Mouse (Mus musculus) limb, embryonic 14.5 days (tissue): ENCODE data around the gene Midn. TPM values are rescaled to one million over a fixed set of nuclear protein-coding genes. Genes with fewer than 3 reads are reported as not detected.

Experiments
- ATAC-seq: fragments of 200-750 bp; cut with Nextera tagmentation; 2 replicates; pipeline ENCODE4 v1.8.0; 2017; ENCODE audit warnings: low read depth, moderate number of reproducible peaks, moderate TSS enrichment; ENCODE audit not compliant: low FRiP score
- DNase-seq: peaks from one replicate; pipeline ENCODE4 v3.0.0-alpha.2; 2015; ENCODE audit warnings: low spot score
- H3K27ac ChIP-seq: fragments of 300-500 bp; sonication (generic); replicated peaks from 2 replicates; pipeline ENCODE4 v1.5.1; 2014; ENCODE audit warnings: low read depth, mild to moderate bottlenecking, low read length, moderate library complexity, mixed read lengths
- H3K27me3 ChIP-seq: fragments of 300-500 bp; sonication (generic); 2 replicates; pipeline ENCODE4 v1.6.1; 2014; ENCODE audit warnings: low read length, mixed read lengths; ENCODE audit not compliant: control insufficient read depth, insufficient read depth
- H3K36me3 ChIP-seq: fragments of 300-500 bp; sonication (generic); 2 replicates; pipeline ENCODE4 v1.6.1; 2014; ENCODE audit warnings: mild to moderate bottlenecking, low read length, moderate library complexity, mixed read lengths; ENCODE audit not compliant: control insufficient read depth, insufficient read depth
- H3K4me1 ChIP-seq: fragments of 300-500 bp; sonication (generic); 2 replicates; pipeline ENCODE4 v1.6.1; 2014; ENCODE audit warnings: antibody characterized with exemption, low read length, mixed read lengths; ENCODE audit not compliant: control insufficient read depth, insufficient read depth
- H3K4me2 ChIP-seq: fragments of 300-500 bp; sonication (generic); replicated peaks from 2 replicates; pipeline ENCODE4 v1.6.1; 2014; ENCODE audit warnings: low read depth, mild to moderate bottlenecking, low read length, moderate library complexity; ENCODE audit not compliant: severe bottlenecking
- H3K4me3 ChIP-seq: fragments of 300-500 bp; sonication (generic); replicated peaks from 2 replicates; pipeline ENCODE4 v1.5.1; 2014; ENCODE audit warnings: low read length
- H3K9ac ChIP-seq: fragments of 300-500 bp; sonication (generic); 2 replicates; pipeline ENCODE4 v1.6.1; 2014; ENCODE audit warnings: mild to moderate bottlenecking, low read depth, low read length, moderate library complexity; ENCODE audit not compliant: severe bottlenecking
- H3K9me3 ChIP-seq: fragments of 300-500 bp; sonication (generic); 2 replicates; pipeline ENCODE4 v1.6.1; 2016; ENCODE audit warnings: low read length; ENCODE audit not compliant: control insufficient read depth
- POLR2A ChIP-seq: fragments of 200-500 bp; IDR thresholded peaks from 2 replicates; pipeline ENCODE4 v1.8.0; 2012; ENCODE audit warnings: inconsistent platforms, mild to moderate bottlenecking, moderate library complexity, borderline replicate concordance; ENCODE audit not compliant: insufficient read depth, insufficient read length; ENCODE audit errors: extremely low read depth
- WGBS: fragments of 180-500 bp; shearing (Covaris S2); extraction: QIAGEN DNeasy Blood & Tissue Kit; methylation state at CpG from one replicate; pipeline ENCODE4 v1.1.7; 2014; 5-methylcytosine and 5-hydroxymethylcytosine counted together
- polyA plus RNA-seq, 2 experiments: library from polyadenylated mRNA; depleted of rRNA in 1 of 2; stranded (reverse) in 1 of 2; unstranded in 1 of 2; fragments of >200 nt; fragmentation: Nextera tagmentation in 1 of 2; extraction: Ambion mirVana in 1 of 2; gene quantifications; 2 replicates each; pipeline versions ENCODE4 v1.2.1 to v1.2.3; 2012 to 2014

Midn gene
- polyA plus RNA-seq, 2 experiments: 33.4 to 108 TPM

GRCm38 (mm10) chr10:80144159-80144558 is 3.9 kb upstream of the Midn start:
- no peak for DNase-seq
- no peak for ATAC-seq
- H3K9me3 ChIP-seq: no peaks in the 10 kb centered on the region
- H3K4me1 ChIP-seq: peaks cover 17% of the 10 kb centered on the region; the same call in 1 of the 2 replicates
- no peak overlapping the region for H3K27ac ChIP-seq
- peaks cover 33% of the 10 kb centered on the region for H3K36me3 ChIP-seq
- H3K4me2 ChIP-seq: no peak overlapping the region
- H3K9ac ChIP-seq: no peak overlapping the region
- H3K4me3 ChIP-seq: no peak overlapping the region
- WGBS: 91% methylated on average over 12 of the region's 12 CpGs
- no peaks in the 10 kb centered on the region for H3K27me3 ChIP-seq
- no peak for TF ChIP-seq POLR2A

GRCm38 (mm10) chr10:80144864-80145838 is 2.9 kb upstream of the Midn start:
- DNase-seq (peak; percentile 73), ATAC-seq (no peak)
- Histone ChIP-seq H3K9me3 (no peaks in the 10 kb centered on the region), H3K4me1 (peaks cover 14% of the 10 kb centered on the region; the same call in 1 of the 2 replicates), H3K36me3 (peaks cover 37% of the 10 kb centered on the region), H3K9ac (no peak overlapping the region), H3K27ac (no peak overlapping the region), H3K4me2 (no peak overlapping the region), H3K27me3 (no peaks in the 10 kb centered on the region), H3K4me3 (no peak overlapping the region)
- 73% methylated on average over 20 of the region's 20 CpGs for WGBS
- no peak for TF ChIP-seq POLR2A

GRCm38 (mm10) chr10:80145896-80146295 is 2.2 kb upstream of the Midn start:
- no peak for TF ChIP-seq POLR2A
- H3K9me3 ChIP-seq: no peaks in the 10 kb centered on the region
- WGBS: 84% methylated on average over 6 of the region's 6 CpGs

GRCm38 (mm10) chr10:80146568-80147011 is 1.5 kb upstream of the Midn start:
- Histone ChIP-seq H3K4me1 (peaks cover 14% of the 10 kb centered on the region; the same call in 1 of the 2 replicates), H3K9ac (no peak overlapping the region), H3K27me3 (no peaks in the 10 kb centered on the region), H3K27ac (no peak overlapping the region), H3K4me3 (no peak overlapping the region), H3K36me3 (peaks cover 49% of the 10 kb centered on the region), H3K9me3 (no peaks in the 10 kb centered on the region), H3K4me2 (no peak overlapping the region)
- ATAC-seq (no peak), DNase-seq (no peak)
- no peak for TF ChIP-seq POLR2A
- WGBS: 70% methylated on average over 4 of the region's 4 CpGs

More at GRCm38 (mm10) chr10:80145896-80146295, 2.2 kb upstream of the Midn start:
- H3K4me3 ChIP-seq: no peak overlapping the region
- peaks cover 14% of the 10 kb centered on the region; the same call in 1 of the 2 replicates for H3K4me1 ChIP-seq
- H3K36me3 ChIP-seq: peaks cover 42% of the 10 kb centered on the region
- ATAC-seq: no peak
- DNase-seq: no peak
- no peak overlapping the region for H3K4me2 ChIP-seq
- no peaks in the 10 kb centered on the region for H3K27me3 ChIP-seq
- no peak overlapping the region for H3K9ac ChIP-seq
- H3K27ac ChIP-seq: no peak overlapping the region

GRCm38 (mm10) chr10:80147146-80147718 is 840 bp upstream of the Midn start:
- H3K4me2 ChIP-seq: peak overlapping the region; percentile 61
- DNase-seq (no peak), ATAC-seq (no peak)
- peak overlapping the region; percentile 99 for H3K27ac ChIP-seq
- H3K4me1 ChIP-seq: peaks cover 17% of the 10 kb centered on the region; the same call in 1 of the 2 replicates
- 82% methylated on average over 5 of the region's 5 CpGs for WGBS
- H3K9me3 ChIP-seq: no peaks in the 10 kb centered on the region
- H3K27me3 ChIP-seq: no peaks in the 10 kb centered on the region
- TF ChIP-seq POLR2A: no peak
- no peak overlapping the region for H3K9ac ChIP-seq
- peak overlapping the region; percentile 99 for H3K4me3 ChIP-seq
- peaks cover 56% of the 10 kb centered on the region for H3K36me3 ChIP-seq
